Comparison of ENCODE assay signal across 8 mouse cellular contexts in the genomic region with DNA sequence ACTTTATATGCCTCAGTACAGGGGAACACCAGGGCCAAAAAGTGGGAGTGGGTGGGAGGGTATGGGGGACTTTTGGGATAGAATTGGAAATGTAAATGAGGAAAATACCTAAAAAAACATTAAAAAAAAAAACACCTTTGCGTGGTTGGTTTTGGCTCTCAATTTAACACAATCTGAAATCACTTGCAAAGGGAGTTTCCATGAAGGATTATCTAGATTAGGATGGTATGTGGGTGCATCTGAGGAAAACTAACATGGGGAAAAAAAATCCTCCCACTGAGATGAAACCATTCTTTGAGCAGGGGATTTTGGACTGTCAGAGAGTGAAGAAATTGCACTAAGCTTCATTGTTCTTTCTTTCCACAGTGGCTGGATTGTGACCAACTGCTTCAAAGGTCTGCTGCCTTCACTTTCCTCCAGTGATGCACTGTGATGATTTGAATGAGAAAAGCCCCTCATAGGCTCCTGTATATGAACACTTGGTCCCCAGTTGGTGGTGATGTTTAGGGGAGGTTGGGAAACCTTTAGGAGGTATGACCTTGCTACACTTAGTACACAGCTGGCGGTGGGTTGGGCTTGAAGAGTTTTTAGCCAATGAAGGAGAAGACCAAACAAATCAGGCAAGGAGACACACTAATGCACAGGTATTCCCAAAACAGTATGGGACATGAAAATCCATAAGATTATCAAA. TPM values are rescaled to one million over a fixed set of nuclear protein-coding genes. Genes with fewer than 3 reads are reported as not detected.
DNase-seq lines count a peak whose midpoint lies in the region; ATAC-seq and TF ChIP-seq lines count a peak whose summit lies in the region.

No protein-coding gene starts in this region.

- no peaks in the 10 kb centered on the region for H3K27me3 ChIP-seq in lung, embryonic 16.5 days (ENCODE audit: control insufficient read depth, insufficient read depth, low read depth, low read length)
- no peaks in the 10 kb centered on the region for H3K27me3 ChIP-seq in midbrain, embryonic 10.5 days (ENCODE audit: low read depth, poor library complexity, severe bottlenecking)

- no peak overlapping the region for H3K4me3 ChIP-seq in layer of hippocampus, adult 2 months
- H3K4me3 ChIP-seq in lung, embryonic 16.5 days (ENCODE audit: low read length) = peak overlapping the region; percentile 73
- H3K4me3 ChIP-seq in midbrain, embryonic 10.5 days = no peak overlapping the region

- no peaks in the 10 kb centered on the region for H3K9me3 ChIP-seq in lung, embryonic 16.5 days (ENCODE audit: control insufficient read depth, low read length)
- no peaks in the 10 kb centered on the region for H3K9me3 ChIP-seq in midbrain, embryonic 10.5 days (replicated peaks)

- intact Hi-C loops in left cerebral cortex, postnatal 14 days (cut with DNase I) = loop anchor here (5.0 to 10.0 kb wide), 4 partner anchors 54 to 472 kb away; a partner anchor contains a TSS

- H3K4me1 ChIP-seq in lung, embryonic 16.5 days (replicated peaks; ENCODE audit: control insufficient read depth, insufficient read depth, low read length) = peaks cover 11% of the 10 kb centered on the region; the same call in 1 of the 2 replicates
- peaks cover 6% of the 10 kb centered on the region for H3K4me1 ChIP-seq in midbrain, embryonic 10.5 days

- no peak for ATAC-seq in lung, embryonic 16.5 days (ENCODE audit: low read depth)
- no peak for ATAC-seq in erythroid progenitor cell, adult 5-6 weeks (replicated peaks; ENCODE audit: low FRiP score, poor library complexity, severe bottlenecking)

- WGBS in lung, embryonic 16.5 days = 81% methylated on average over 2 of the region's 2 CpGs
- 86% methylated on average over 2 of the region's 2 CpGs for WGBS in midbrain, embryonic 10.5 days

- TF ChIP-seq CTCF in layer of hippocampus, adult 2 months (conservative IDR thresholded peaks at IDR 0.05) = no peak

- H3K4me2 ChIP-seq in lung, embryonic 16.5 days (ENCODE audit: low read depth, low read length) = peak overlapping the region; percentile 53

- H3K9ac ChIP-seq in lung, embryonic 16.5 days (ENCODE audit: low read length) = peak overlapping the region; percentile 79; the same call in 1 of the 2 replicates

- DNase-seq in layer of hippocampus, adult 2 months (ENCODE audit: low spot score in 2 of 2) = no peak
- no peak for DNase-seq in layer of hippocampus, adult 11-12 months (ENCODE audit: low spot score)
- peak; percentile 88 for DNase-seq in induced T-regulatory cell, adult 2 months (ENCODE audit: low read depth)
- peak; percentile 59 to 63 for DNase-seq in thymus, postnatal 10 days (ENCODE audit: low spot score in 2 of 2)
- DNase-seq in left cerebral cortex, postnatal 14 days (ENCODE audit: low spot score in 2 of 2) = no peak
- no peak for DNase-seq in midbrain, embryonic 10.5 days (ENCODE audit: low spot score)

- H3K27ac ChIP-seq in layer of hippocampus, adult 2 months = peak overlapping the region; percentile 68
- H3K27ac ChIP-seq in lung, embryonic 16.5 days (ENCODE audit: low read length) = peak overlapping the region; percentile 71
- H3K27ac ChIP-seq in midbrain, embryonic 10.5 days (replicated peaks) = no peak overlapping the region

- H3K36me3 ChIP-seq in lung, embryonic 16.5 days (ENCODE audit: control insufficient read depth, insufficient read depth, low read length) = no peaks in the 10 kb centered on the region
- H3K36me3 ChIP-seq in midbrain, embryonic 10.5 days = no peaks in the 10 kb centered on the region

RNA-seq across cellular contexts. Expression of a gene that starts 38.4 kb away (rescaled TPM):
- not detected for total RNA-seq in layer of hippocampus, adult 2 months (2021)
- 0.09 and 0.18 TPM in 2 replicates for polyA plus RNA-seq in lung, embryonic 16.5 days (2015; fragmentation: Nextera tagmentation; extraction: Ambion mirVana)
- not detected for total RNA-seq in left cerebral cortex, postnatal 14 days (2021)
- total RNA-seq in erythroid progenitor cell, adult 5-6 weeks (2015; ENCODE audit: low replicate concordance) = 24.3 and 26.3 TPM in 2 replicates
- total RNA-seq in erythroid progenitor cell, adult 5-6 weeks (2017; ENCODE audit: low replicate concordance) = 10.1 and 13.2 TPM in 2 replicates
- polyA plus RNA-seq in midbrain, embryonic 10.5 days (2016; fragmentation: Nextera tagmentation; extraction: Ambion mirVana) = 0.10 and 0.17 TPM in 2 replicates

RNA-seq across cellular contexts. Expression of a gene that starts 56.4 kb away (rescaled TPM):
- total RNA-seq in layer of hippocampus, adult 2 months (2021) = 1 to 10 TPM; 7.3 to 7.4 TPM
- 2.0 and 2.3 TPM in 2 replicates for polyA plus RNA-seq in lung, embryonic 16.5 days (2015; fragmentation: Nextera tagmentation; extraction: Ambion mirVana)
- total RNA-seq in left cerebral cortex, postnatal 14 days (2021) = 1 to 10 TPM; 6.1 to 8.0 TPM
- 2.5 and 14.3 TPM in 2 replicates for total RNA-seq in erythroid progenitor cell, adult 5-6 weeks (2015; ENCODE audit: low replicate concordance)
- total RNA-seq in erythroid progenitor cell, adult 5-6 weeks (2017; ENCODE audit: low replicate concordance) = 31.2 and 44.5 TPM in 2 replicates
- polyA plus RNA-seq in midbrain, embryonic 10.5 days (2016; fragmentation: Nextera tagmentation; extraction: Ambion mirVana) = not detected in 2 replicates

Comparison
In these comparisons a context has a peak if more than half of its experiments do, and no peak if none do; other contexts are left out.
1. DNase-seq: peak in induced T-regulatory cell, adult 2 months (single experiment) and thymus, postnatal 10 days (2 of 2); none in layer of hippocampus, adult 2 months (0 of 2), layer of hippocampus, adult 11-12 months (single experiment), left cerebral cortex, postnatal 14 days (0 of 2) and midbrain, embryonic 10.5 days (single experiment).
2. RNA of a gene that starts 38.4 kb away (total RNA-seq): 10.1 to 26.3 TPM in erythroid progenitor cell, adult 5-6 weeks; not detected in left cerebral cortex, postnatal 14 days and not detected in layer of hippocampus, adult 2 months; every median in the first group is over 4 times any median in the second.